Mouse (Mus musculus): Measurements from ENCODE around the gene Dact3.
A peak's percentile ranks its signal among the peaks of the same experiment; 100 is the strongest.

- TF ChIP-seq HCFC1 (IDR thresholded peaks at IDR 0.05; ENCODE audit: borderline replicate concordance, insufficient read depth, low read length): peak; percentile 67
- TF ChIP-seq ZC3H11A (IDR thresholded peaks at IDR 0.05; ENCODE audit: borderline replicate concordance, low read depth, low read length): no peak
- TF ChIP-seq MAFK (IDR thresholded peaks at IDR 0.05; ENCODE audit: insufficient read depth, low read depth, low read length): no peak
- TF ChIP-seq ZNF384 (IDR thresholded peaks at IDR 0.05; ENCODE audit: low read depth, low read length): no peak
Observed at GRCm38 (mm10) chr7:16924037-16924834, 49.1 kb downstream of the Dact3 start, which contains the start of gene Calm3.
